Mouse (Mus musculus) kidney, adult 18-20 months (tissue): ENCODE measurements at regions not wholly inside any gene's neighbourhood (a gene's known extent, or its start where the extent isn't known, plus 50 kb on each side); places are given as distances from the start of the nearest gene placed in this dataset.

Experiments used
- DNase-seq: peaks from one replicate; pipeline ENCODE4 v3.0.0; 2021

GRCm38 (mm10) chr14:58168920-58169319, 98.6 kb downstream of the Fgf9 start:
- no peak for DNase-seq
